Mouse (Mus musculus): ENCODE data around the gene Gm20605. TPM values are rescaled to one million over a fixed set of nuclear protein-coding genes. Genes with fewer than 3 reads are reported as not detected.
"Not testable (repeated sequence)": the region's sequence is repeated elsewhere in the genome, so short reads cannot be mapped to it uniquely, and the experiment has no call there.

Gm20605 gene
- total and polyA plus RNA-seq, 3 experiments, result 1.1 to 9.0 (median 1.1) TPM

GRCm38 (mm10) chr5:137614921-137615320, 14.1 kb upstream of the Gm20605 start:
- H3K27me3 ChIP-seq (replicated peaks); H3K36me3 ChIP-seq (replicated peaks in 1 of 2; ENCODE audit: control insufficient read depth in 1 of 2, insufficient read depth in 1 of 2, low read length in 1 of 2); H3K9me3 ChIP-seq (replicated peaks; ENCODE audit: low read length); H3K79me2 ChIP-seq (replicated peaks; ENCODE audit: control insufficient read depth, extremely low read depth, insufficient read depth, poor library complexity, severe bottlenecking); dilution Hi-C loops (cut with MboI; ENCODE audit: extremely low pct_ligation_motif_present, extremely low pct_unique_long_range_greater_than_20kb, low sequenced_read_pairs); H3K4me2 ChIP-seq (ENCODE audit: insufficient read depth, low read depth, poor library complexity, severe bottlenecking); H3K9ac ChIP-seq (ENCODE audit: insufficient read depth, low read depth); DNase-seq (ENCODE audit: extremely low read depth); H3K27ac ChIP-seq (ENCODE audit: insufficient read depth, low read depth); H3K4me3 ChIP-seq (replicated peaks in 1 of 3; ENCODE audit: low read depth in 2 of 3, low read length in 2 of 3, poor library complexity in 1 of 3); in situ Hi-C loops (cut with MboI; ENCODE audit: low pct_ligation_motif_present, low pct_unique_long_range_greater_than_20kb, low sequenced_read_pairs): not testable (repeated sequence)
- TF ChIP-seq MYC (IDR thresholded peaks at IDR 0.05; ENCODE audit: low read depth, low read length) (0 out of 2 replicates have a peak, but pooled peaks have one; percentile 31), CTCF (conservative IDR thresholded peaks at IDR 0.05 in 1 of 2, IDR thresholded peaks at IDR 0.05 in 1 of 2; ENCODE audit: low read depth in 2 of 2, low read length in 2 of 2) (peak in 1 of 2 experiments; percentile 43; a peak in 2 of 4 replicates)
- peaks cover 0 to 11% of the 10 kb centered on the region in 2 experiments; a peak in 2 of 4 replicates for H3K4me1 ChIP-seq (ENCODE audit: control insufficient read depth in 1 of 2, insufficient read depth in 2 of 2)

- in situ Hi-C loops (cut with MboI; ENCODE audit: low pct_ligation_motif_present, low pct_unique_long_range_greater_than_20kb, low sequenced_read_pairs) (no loop called here), dilution Hi-C loops (cut with MboI; ENCODE audit: extremely low pct_ligation_motif_present, extremely low pct_unique_long_range_greater_than_20kb, low sequenced_read_pairs) (no loop called here)
- Histone ChIP-seq H3K79me2 (replicated peaks; ENCODE audit: control insufficient read depth, extremely low read depth, insufficient read depth, poor library complexity, severe bottlenecking) (no peaks in the 10 kb centered on the region), H3K36me3 (replicated peaks in 1 of 2; ENCODE audit: control insufficient read depth in 1 of 2, insufficient read depth in 1 of 2, low read length in 1 of 2) (peaks cover 0 to 2% of the 10 kb centered on the region in 2 experiments), H3K27me3 (replicated peaks) (peaks cover 1% of the 10 kb centered on the region), H3K9me3 (replicated peaks; ENCODE audit: low read length) (no peaks in the 10 kb centered on the region), H3K27ac (ENCODE audit: insufficient read depth, low read depth) (no peak overlapping the region), H3K4me3 (replicated peaks in 1 of 3; ENCODE audit: low read depth in 2 of 3, low read length in 2 of 3, poor library complexity in 1 of 3) (no peak overlapping the region), H3K4me1 (ENCODE audit: control insufficient read depth in 1 of 2, insufficient read depth in 2 of 2) (peaks cover 0 to 8% of the 10 kb centered on the region in 2 experiments; a peak in 2 of 4 replicates), H3K4me2 (ENCODE audit: insufficient read depth, low read depth, poor library complexity, severe bottlenecking) (no peak overlapping the region), H3K9ac (ENCODE audit: insufficient read depth, low read depth) (no peak overlapping the region)
- no peak for DNase-seq (ENCODE audit: extremely low read depth)
- no peak for TF ChIP-seq E2F4 (IDR thresholded peaks at IDR 0.05; ENCODE audit: insufficient replicate concordance, low read depth, low read length)
- no peak for TF ChIP-seq ZKSCAN1 (IDR thresholded peaks at IDR 0.05; ENCODE audit: borderline replicate concordance, low read depth, low read length)
- TF ChIP-seq TBP (conservative IDR thresholded peaks at IDR 0.05; ENCODE audit: low read depth, low read length), result no peak
- TF ChIP-seq CHD1 (IDR thresholded peaks at IDR 0.05; ENCODE audit: low read depth, low read length), result no peak
Measured at GRCm38 (mm10) chr5:137615347-137615746, 13.6 kb upstream of the Gm20605 start.

DNA sequence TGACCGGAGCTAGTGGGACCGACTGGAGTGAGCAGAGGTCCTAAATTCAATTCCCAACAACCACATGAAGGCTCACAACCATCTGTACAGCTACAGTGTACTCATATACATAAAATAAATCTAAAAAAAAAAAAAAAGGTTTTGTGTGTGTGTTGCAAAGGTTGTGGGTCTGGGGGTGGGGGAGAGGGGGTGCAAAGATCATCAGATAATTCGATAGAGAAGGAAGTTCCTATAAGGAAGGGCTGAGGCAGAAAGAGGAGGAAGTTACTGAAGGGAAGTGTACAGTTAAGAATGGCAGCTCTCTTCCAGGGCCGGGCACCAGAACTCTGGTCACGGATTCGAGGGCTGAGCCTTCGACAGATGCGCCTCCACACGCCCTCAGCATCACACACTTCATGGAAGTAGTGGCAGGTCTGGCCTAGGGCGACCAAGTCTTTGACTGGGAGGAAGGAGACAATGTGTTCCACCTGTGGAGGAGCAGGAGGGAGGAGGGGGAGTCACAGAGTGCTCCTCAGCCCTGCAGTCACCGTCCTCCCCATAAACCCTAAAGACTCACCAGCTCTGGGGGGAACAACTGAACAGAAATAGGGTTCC, 4.9 kb upstream of the Gm20605 start:
- no peak overlapping the region for H3K4me2 ChIP-seq (ENCODE audit: insufficient read depth, low read depth, poor library complexity, severe bottlenecking)
- H3K4me1 ChIP-seq (ENCODE audit: control insufficient read depth in 1 of 2, insufficient read depth in 2 of 2), result peaks cover 3 to 8% of the 10 kb centered on the region in 2 experiments
- in situ Hi-C loops (cut with MboI; ENCODE audit: low pct_ligation_motif_present, low pct_unique_long_range_greater_than_20kb, low sequenced_read_pairs), result no loop called here
- H3K9ac ChIP-seq (ENCODE audit: insufficient read depth, low read depth), result no peak overlapping the region
- DNase-seq (ENCODE audit: extremely low read depth), result no peak
- H3K9me3 ChIP-seq (replicated peaks; ENCODE audit: low read length), result peaks cover 2% of the 10 kb centered on the region
- TF ChIP-seq HCFC1 (IDR thresholded peaks at IDR 0.05; ENCODE audit: low read depth, low read length), result no peak
- no peak for TF ChIP-seq ETS1 (conservative IDR thresholded peaks at IDR 0.05; ENCODE audit: low read depth, low read length)
- no peak for TF ChIP-seq USF2 (conservative IDR thresholded peaks at IDR 0.05; ENCODE audit: low read depth, low read length)
- no peak for TF ChIP-seq TCF12 (IDR thresholded peaks at IDR 0.05; ENCODE audit: low read depth, low read length)
- TF ChIP-seq E2F4 (IDR thresholded peaks at IDR 0.05; ENCODE audit: insufficient replicate concordance, low read depth, low read length), result no peak
- H3K27me3 ChIP-seq (replicated peaks), result peaks cover 1% of the 10 kb centered on the region
- dilution Hi-C loops (cut with MboI; ENCODE audit: extremely low pct_ligation_motif_present, extremely low pct_unique_long_range_greater_than_20kb, low sequenced_read_pairs), result no loop called here
- H3K79me2 ChIP-seq (replicated peaks; ENCODE audit: control insufficient read depth, extremely low read depth, insufficient read depth, poor library complexity, severe bottlenecking), result no peaks in the 10 kb centered on the region
- H3K27ac ChIP-seq (ENCODE audit: insufficient read depth, low read depth), result no peak overlapping the region
- H3K36me3 ChIP-seq (replicated peaks in 1 of 2; ENCODE audit: control insufficient read depth in 1 of 2, insufficient read depth in 1 of 2, low read length in 1 of 2), result no peaks in the 10 kb centered on the region
- H3K4me3 ChIP-seq (replicated peaks in 1 of 3; ENCODE audit: low read depth in 2 of 3, low read length in 2 of 3, poor library complexity in 1 of 3), result no peak overlapping the region

Data from CH12.LX (cell line).